Mouse (Mus musculus) limb, embryonic 15.5 days (tissue): ENCODE measurements around the gene Eml4. TPM values are rescaled to one million over a fixed set of nuclear protein-coding genes. Genes with fewer than 3 reads are reported as not detected.
A peak's percentile ranks its signal among the peaks of the same experiment; 100 is the strongest.

ENCODE experiments used
- ATAC-seq: fragments of 200-750 bp; cut with Nextera tagmentation; 2 replicates; pipeline ENCODE4 v1.8.0; 2017; ENCODE audit warnings: low read depth, moderate TSS enrichment; ENCODE audit not compliant: insufficient number of reproducible peaks, low FRiP score, low TSS enrichment
- H3K27ac ChIP-seq: fragments of 300-500 bp; sonication (generic); 2 replicates; pipeline ENCODE4 v1.5.1; 2015; ENCODE audit warnings: moderate library complexity, mild to moderate bottlenecking, inconsistent platforms
- H3K27me3 ChIP-seq: fragments of 300-500 bp; sonication (generic); 2 replicates; pipeline ENCODE4 v1.6.1; 2015; ENCODE audit warnings: inconsistent platforms
- H3K36me3 ChIP-seq: fragments of 300-500 bp; sonication (generic); 2 replicates; pipeline ENCODE4 v1.6.1; 2015; ENCODE audit warnings: inconsistent platforms
- H3K4me1 ChIP-seq: fragments of 300-500 bp; sonication (generic); 2 replicates; pipeline ENCODE4 v1.6.1; 2015; ENCODE audit warnings: inconsistent platforms
- H3K4me2 ChIP-seq: fragments of 300-500 bp; sonication (generic); 2 replicates; pipeline ENCODE4 v1.6.1; 2015; ENCODE audit warnings: mild to moderate bottlenecking, inconsistent platforms
- H3K4me3 ChIP-seq: fragments of 300-500 bp; sonication (generic); 2 replicates; pipeline ENCODE4 v1.5.1; 2015; ENCODE audit warnings: mild to moderate bottlenecking, inconsistent platforms
- H3K9ac ChIP-seq: fragments of 300-500 bp; sonication (generic); 2 replicates; pipeline ENCODE4 v1.6.1; 2015; ENCODE audit warnings: inconsistent platforms
- H3K9me3 ChIP-seq: fragments of 300-500 bp; sonication (generic); 2 replicates; pipeline ENCODE4 v1.6.1; 2016; ENCODE audit warnings: inconsistent platforms
- WGBS: fragments of 180-500 bp; shearing (Covaris S2); methylation state at CpG from one replicate; pipeline ENCODE4 v1.1.7; 2015; 5-methylcytosine and 5-hydroxymethylcytosine counted together
- polyA plus RNA-seq: library from polyadenylated mRNA; unstranded; fragments of >200 nt; fragmentation: Nextera tagmentation; extraction: Ambion mirVana; gene quantifications from 2 replicates; pipeline ENCODE4 v1.2.1, GENCODE M21; 2015

The Eml4 gene
- polyA plus RNA-seq, 1 experiment from 2014 or later = 28.1 TPM

- Histone ChIP-seq H3K27me3 (no peaks in the 10 kb centered on the region), H3K9me3 (no peaks in the 10 kb centered on the region), H3K4me1 (peaks cover 32% of the 10 kb centered on the region), H3K9ac (peak overlapping the region; percentile 5; the same call in 1 of the 2 replicates), H3K4me2 (peak overlapping the region; percentile 34), H3K4me3 (peak overlapping the region; percentile 23), H3K36me3 (no peaks in the 10 kb centered on the region), H3K27ac (peak overlapping the region; percentile 73)
- 7% methylated on average over 25 of the region's 25 CpGs for WGBS
- ATAC-seq = peak; percentile 66; the same call in 1 of the 2 replicates
Measured at GRCm38 (mm10) chr17:83322621-83323335, 28.0 kb upstream of the Eml4 start.

GRCm38 (mm10) chr17:83323410-83324268 lies 27.1 kb upstream of the Eml4 start:
- no peak overlapping the region for H3K9ac ChIP-seq
- no peaks in the 10 kb centered on the region for H3K27me3 ChIP-seq
- ATAC-seq = no peak

GRCm38 (mm10) chr17:83324269-83324616 lies 26.5 kb upstream of the Eml4 start:
- no peaks in the 10 kb centered on the region for H3K27me3 ChIP-seq
- H3K9me3 ChIP-seq = no peaks in the 10 kb centered on the region
- H3K36me3 ChIP-seq = no peaks in the 10 kb centered on the region
- H3K4me3 ChIP-seq = no peak overlapping the region
- H3K9ac ChIP-seq = no peak overlapping the region
- H3K27ac ChIP-seq = peak overlapping the region; percentile 73; the same call in 1 of the 2 replicates
- no peak for ATAC-seq
- H3K4me1 ChIP-seq = peaks cover 35% of the 10 kb centered on the region
- WGBS = 75% methylated on average over 11 of the region's 11 CpGs
- no peak overlapping the region for H3K4me2 ChIP-seq

More at GRCm38 (mm10) chr17:83323410-83324268, 27.1 kb upstream of the Eml4 start:
- Histone ChIP-seq H3K4me1 (peaks cover 32% of the 10 kb centered on the region), H3K9me3 (no peaks in the 10 kb centered on the region), H3K27ac (peak overlapping the region; percentile 73), H3K36me3 (no peaks in the 10 kb centered on the region), H3K4me3 (no peak overlapping the region), H3K4me2 (peak overlapping the region; percentile 34)
- WGBS = 34% methylated on average over 19 of the region's 19 CpGs

DNA sequence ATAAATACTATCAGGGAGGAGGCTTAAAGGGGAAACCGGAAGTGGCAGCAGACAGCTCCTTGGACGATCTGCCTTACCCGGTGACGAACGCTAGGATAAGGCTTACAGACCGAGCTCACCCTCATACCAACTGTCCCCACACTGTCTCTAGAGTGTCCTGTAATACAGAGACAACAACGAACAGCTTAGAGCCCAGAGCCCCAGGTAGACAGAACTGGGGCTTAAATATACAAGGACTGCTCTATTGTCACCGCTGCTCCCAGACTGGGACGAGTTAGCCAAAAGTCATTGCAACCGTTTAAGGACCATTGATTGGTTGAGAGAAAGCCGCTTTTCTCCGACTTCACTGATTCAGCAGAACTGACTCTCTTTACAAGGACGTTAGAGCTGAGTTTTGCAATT lies 15.5 kb upstream of the Eml4 start:
- H3K4me3 ChIP-seq = no peak overlapping the region
- H3K27me3 ChIP-seq = no peaks in the 10 kb centered on the region
- no peak overlapping the region for H3K4me2 ChIP-seq
- no peak overlapping the region for H3K27ac ChIP-seq
- no peaks in the 10 kb centered on the region for H3K36me3 ChIP-seq
- H3K4me1 ChIP-seq = peaks cover 4% of the 10 kb centered on the region; the same call in 1 of the 2 replicates
- H3K9me3 ChIP-seq = no peaks in the 10 kb centered on the region
- ATAC-seq = no peak
- no peak overlapping the region for H3K9ac ChIP-seq
- WGBS = 39% methylated on average over 13 of the region's 13 CpGs

- H3K9me3 ChIP-seq = no peaks in the 10 kb centered on the region
- H3K27ac ChIP-seq = no peak overlapping the region
- H3K4me3 ChIP-seq = no peak overlapping the region
- no peaks in the 10 kb centered on the region for H3K27me3 ChIP-seq
- no peak overlapping the region for H3K9ac ChIP-seq
- H3K4me1 ChIP-seq = peaks cover 2% of the 10 kb centered on the region; the same call in 1 of the 2 replicates
- H3K4me2 ChIP-seq = no peak overlapping the region
- ATAC-seq = no peak
- H3K36me3 ChIP-seq = no peaks in the 10 kb centered on the region
- 67% methylated on average over 13 of the region's 13 CpGs for WGBS
Measured at GRCm38 (mm10) chr17:83337051-83337898, 13.5 kb upstream of the Eml4 start.

DNA sequence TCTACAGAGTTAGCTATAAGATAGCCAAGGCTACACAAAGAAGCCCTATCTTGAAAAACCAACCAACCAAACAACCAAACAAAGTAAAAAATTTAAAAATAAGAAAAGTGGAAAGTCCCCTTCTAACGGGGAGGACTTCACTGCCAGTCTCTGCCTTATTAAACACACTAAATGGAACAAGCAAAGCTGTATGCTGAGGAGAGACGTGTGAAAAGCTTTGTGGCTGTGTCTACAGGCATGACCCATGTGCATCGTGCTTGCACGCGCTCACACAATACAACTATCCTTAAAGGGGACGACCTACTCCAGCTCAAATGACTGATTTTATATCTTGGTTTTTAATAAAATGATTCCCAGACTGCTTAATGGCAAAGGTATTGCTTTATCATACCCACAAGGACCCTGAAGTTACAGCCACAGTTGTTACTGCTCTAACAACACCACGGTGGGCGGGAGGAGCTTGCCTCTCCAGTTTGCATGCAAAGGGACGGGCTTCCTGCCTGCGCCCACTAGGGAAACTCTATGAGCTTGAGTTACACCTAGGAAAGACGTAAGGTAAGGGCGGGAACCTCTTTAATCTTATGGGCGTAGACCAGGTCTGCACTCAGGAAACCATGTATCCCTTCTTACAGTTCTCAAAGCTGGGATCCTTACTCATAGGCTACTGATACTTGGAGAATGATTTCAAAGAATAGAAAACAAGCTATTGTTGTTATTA lies 11.2 kb upstream of the Eml4 start:
- no peaks in the 10 kb centered on the region for H3K27me3 ChIP-seq
- H3K36me3 ChIP-seq = no peaks in the 10 kb centered on the region
- no peak overlapping the region for H3K27ac ChIP-seq
- H3K9ac ChIP-seq = no peak overlapping the region
- no peak for ATAC-seq
- H3K4me1 ChIP-seq = peaks cover 4% of the 10 kb centered on the region; the same call in 1 of the 2 replicates
- no peaks in the 10 kb centered on the region for H3K9me3 ChIP-seq
- no peak overlapping the region for H3K4me3 ChIP-seq
- WGBS = 63% methylated on average over 13 of the region's 13 CpGs
- H3K4me2 ChIP-seq = no peak overlapping the region

DNA sequence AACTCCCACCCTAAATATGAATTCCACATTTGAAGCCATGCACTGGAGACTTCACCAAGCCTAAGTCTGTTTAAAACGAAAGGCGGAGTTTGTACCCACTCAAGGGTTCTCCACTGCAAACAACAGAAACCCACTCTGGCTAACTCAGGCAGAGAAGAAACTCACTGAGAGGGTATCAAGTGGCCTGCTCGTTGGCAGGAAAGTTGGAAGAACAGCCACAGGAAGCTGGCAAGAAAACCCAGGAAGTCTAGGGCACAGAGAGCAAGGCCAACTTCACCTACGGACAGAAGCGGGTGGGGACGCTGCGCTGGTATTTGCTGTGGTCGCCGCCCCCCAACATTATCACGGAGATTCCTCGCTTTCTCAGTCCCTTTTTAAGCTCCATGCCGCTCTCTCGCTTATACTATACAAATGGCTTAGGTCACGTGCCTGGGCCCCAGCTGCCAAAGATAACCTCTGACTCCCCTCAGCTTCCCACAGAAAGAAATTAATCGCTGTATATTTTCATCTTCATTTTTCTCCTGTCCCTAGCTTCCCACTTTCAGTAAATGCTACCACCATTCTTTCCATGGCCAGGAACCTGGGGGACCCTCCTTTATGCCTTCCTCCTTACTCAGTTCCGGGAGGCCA lies 9.7 kb upstream of the Eml4 start:
- no peak overlapping the region for H3K4me2 ChIP-seq
- H3K9me3 ChIP-seq = no peaks in the 10 kb centered on the region
- H3K4me1 ChIP-seq = peaks cover 4% of the 10 kb centered on the region; the same call in 1 of the 2 replicates
- ATAC-seq = no peak
- H3K9ac ChIP-seq = no peak overlapping the region
- H3K36me3 ChIP-seq = no peaks in the 10 kb centered on the region
- no peak overlapping the region for H3K27ac ChIP-seq
- H3K27me3 ChIP-seq = no peaks in the 10 kb centered on the region
- WGBS = 68% methylated on average over 16 of the region's 16 CpGs
- H3K4me3 ChIP-seq = no peak overlapping the region

DNA sequence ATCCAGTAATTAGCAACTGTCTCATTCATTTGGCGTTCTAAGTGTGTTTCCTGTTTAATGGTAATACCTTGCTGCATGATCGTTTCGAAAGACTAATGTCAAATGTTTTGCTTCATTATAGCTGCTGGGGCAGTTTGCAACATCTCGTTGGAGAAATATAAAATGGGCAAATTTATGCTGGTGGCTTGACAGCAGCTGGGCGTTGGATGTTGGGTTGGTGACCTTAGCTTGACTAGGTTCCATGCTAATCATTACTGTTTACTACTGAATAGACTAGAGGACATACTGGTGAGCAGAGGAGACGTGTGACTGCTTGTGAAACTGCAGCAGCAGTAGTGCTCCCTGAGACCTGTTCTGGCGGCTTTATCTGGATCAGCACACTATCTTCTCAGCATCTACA lies 6.5 kb upstream of the Eml4 start:
- no peaks in the 10 kb centered on the region for H3K36me3 ChIP-seq
- ATAC-seq = no peak
- H3K4me2 ChIP-seq = no peak overlapping the region
- H3K4me3 ChIP-seq = no peak overlapping the region
- no peaks in the 10 kb centered on the region for H3K9me3 ChIP-seq
- H3K9ac ChIP-seq = no peak overlapping the region
- H3K27me3 ChIP-seq = no peaks in the 10 kb centered on the region
- H3K4me1 ChIP-seq = peaks cover 4% of the 10 kb centered on the region; the same call in 1 of the 2 replicates
- H3K27ac ChIP-seq = no peak overlapping the region
- 61% methylated on average over 7 of the region's 7 CpGs for WGBS

DNA sequence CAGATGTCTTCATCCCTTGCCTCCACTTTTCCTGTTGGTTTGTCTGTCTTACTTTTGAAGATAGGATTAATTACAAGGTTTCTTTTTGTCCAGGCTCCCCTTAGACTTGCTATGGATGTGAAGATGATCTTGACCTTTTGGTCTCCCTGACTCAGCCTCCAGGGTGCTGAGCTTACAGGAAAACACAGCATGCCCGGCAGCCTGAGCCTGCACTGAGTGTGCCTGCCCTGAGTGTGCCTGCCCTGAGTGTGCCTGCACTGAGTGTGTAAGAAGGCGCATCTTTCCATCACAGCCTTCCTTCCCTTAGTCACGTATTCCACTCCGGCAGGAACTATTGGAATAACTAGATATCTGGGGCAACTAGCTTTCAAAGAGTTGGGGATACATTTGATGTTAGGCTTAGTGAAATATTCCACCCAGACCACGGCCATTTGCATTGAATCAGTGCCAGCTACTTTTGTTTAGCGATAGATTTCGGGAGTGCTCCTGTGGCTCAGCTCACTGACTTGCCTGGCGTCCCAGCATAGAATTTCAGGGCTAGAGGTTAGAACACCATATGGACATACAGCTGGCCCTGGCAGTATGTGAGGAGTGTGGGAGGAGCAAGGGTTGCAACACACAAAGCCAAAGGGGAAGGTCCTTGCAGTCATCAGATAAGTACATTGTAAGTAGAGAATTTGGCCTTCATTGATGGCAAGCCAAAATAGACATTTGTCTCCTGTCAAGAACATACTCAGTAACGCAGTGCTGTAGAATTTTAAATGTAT lies 2.5 kb upstream of the Eml4 start:
- Histone ChIP-seq H3K9me3 (no peaks in the 10 kb centered on the region), H3K4me2 (no peak overlapping the region), H3K36me3 (no peaks in the 10 kb centered on the region), H3K27ac (no peak overlapping the region), H3K4me3 (no peak overlapping the region), H3K9ac (no peak overlapping the region), H3K27me3 (no peaks in the 10 kb centered on the region), H3K4me1 (peaks cover 19% of the 10 kb centered on the region)
- ATAC-seq = no peak
- 88% methylated on average over 9 of the region's 9 CpGs for WGBS

DNA sequence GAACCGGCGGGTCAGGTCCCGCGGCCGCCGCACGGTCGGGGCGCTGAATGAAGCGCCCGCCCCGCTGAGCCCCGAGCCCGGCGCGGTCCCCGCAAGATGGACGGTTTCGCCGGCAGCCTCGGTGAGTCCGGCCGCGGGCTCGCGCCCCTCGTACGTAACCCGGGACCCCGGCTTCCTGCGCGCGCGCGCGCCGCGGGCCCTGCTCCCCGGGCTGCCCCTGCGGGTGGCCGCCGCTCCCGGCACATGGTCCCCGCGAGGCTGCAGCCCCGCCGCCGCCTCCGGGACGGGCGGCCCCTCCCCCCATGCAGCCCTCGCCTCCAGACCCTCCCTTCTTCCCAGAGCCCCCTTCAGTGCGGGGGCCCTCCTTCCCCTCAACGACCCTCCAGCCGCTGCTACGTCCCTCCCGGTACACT lies 394 bp downstream of the Eml4 start:
- ATAC-seq = peak; percentile 48; the same call in 1 of the 2 replicates
- Histone ChIP-seq H3K27me3 (no peaks in the 10 kb centered on the region), H3K9me3 (no peaks in the 10 kb centered on the region), H3K4me1 (peaks cover 26% of the 10 kb centered on the region), H3K4me2 (peak overlapping the region; percentile 70), H3K4me3 (peak overlapping the region; percentile 85), H3K36me3 (no peaks in the 10 kb centered on the region), H3K9ac (peak overlapping the region; percentile 76), H3K27ac (peak overlapping the region; percentile 93)
- under 1% methylated on average over 47 of the region's 57 CpGs for WGBS
